Mouse (Mus musculus) liver, postnatal 0 days (tissue): ENCODE measurements around the gene 4933406M09Rik.

ENCODE experiments used
- CTCF ChIP-seq: sonication (generic); IDR thresholded peaks from 2 replicates; pipeline ENCODE4 v1.5.1; 2016; ENCODE audit warnings: antibody characterized with exemption, low read depth
- EP300 ChIP-seq: IDR thresholded peaks from 2 replicates; pipeline ENCODE4 v1.6.1; 2016; ENCODE audit warnings: antibody characterized with exemption, low read depth, mild to moderate bottlenecking

GRCm38 (mm10) chr1:134415168-134415831 lies 29.6 kb downstream of the 4933406M09Rik start, which contains the start of gene Adipor1:
- no peak for TF ChIP-seq CTCF
- peak; percentile 62; the same call in 1 of the 2 replicates for TF ChIP-seq EP300
